Mouse (Mus musculus): ENCODE results near the gene Gm37419.

Gene Gm37419

DNA sequence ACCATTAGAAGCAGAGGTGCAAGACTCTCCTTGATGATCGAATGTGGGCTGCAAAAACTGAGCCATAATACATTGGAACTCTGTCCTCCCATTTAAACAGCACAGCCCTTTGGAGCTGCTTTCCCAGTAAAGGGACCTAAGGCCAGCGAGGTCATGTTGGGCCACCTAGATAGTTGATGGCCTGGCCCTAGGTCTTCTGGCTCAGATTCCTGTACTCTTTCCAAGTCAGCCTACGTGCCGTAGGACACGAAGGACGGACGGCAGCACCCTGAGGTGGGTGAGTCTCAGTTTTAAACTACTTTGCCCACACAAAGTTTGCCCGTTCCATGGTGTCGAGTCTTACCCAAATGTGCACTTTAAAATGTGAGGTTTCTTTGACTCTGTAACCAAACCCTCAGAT, 8.8 kb upstream of the Gm37419 start:
- DNase-seq (ENCODE audit: extremely low spot score, low read depth, low spot score): no peak

DNA sequence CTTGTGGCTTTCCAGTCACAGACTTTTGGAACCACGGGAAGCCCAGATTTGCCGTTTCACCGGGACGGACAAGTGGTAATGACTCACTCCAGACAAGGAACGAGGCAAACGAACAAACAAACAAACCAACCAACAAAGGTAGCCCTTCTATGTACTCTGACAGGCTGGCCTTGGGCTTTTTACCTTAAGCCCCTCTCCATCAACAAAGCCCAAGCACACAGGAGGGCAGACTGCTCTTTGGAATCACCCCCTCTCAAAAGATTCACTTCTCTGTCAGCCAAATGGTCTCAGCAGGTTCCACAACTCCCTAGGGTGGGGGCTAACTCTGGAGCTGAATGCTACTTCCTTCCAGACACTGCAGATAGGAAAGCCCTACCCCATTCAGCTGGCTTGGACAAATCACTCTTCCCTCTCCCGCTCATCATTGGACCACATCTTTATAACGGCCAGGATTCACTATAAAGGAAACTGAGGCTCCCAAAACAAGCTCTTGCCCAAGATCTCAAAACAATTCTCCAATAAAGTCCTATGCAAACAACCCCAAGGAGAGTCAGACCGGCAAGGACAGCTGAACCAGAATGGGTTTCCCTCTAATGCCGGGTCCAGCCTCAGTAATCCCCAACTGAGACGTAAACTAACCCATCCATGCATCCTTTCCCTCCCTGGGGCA, 7.9 kb upstream of the Gm37419 start:
- no peak for DNase-seq (ENCODE audit: extremely low spot score, low read depth, low spot score)

GRCm38 (mm10) chr16:23980991-23981720, 7.1 kb upstream of the Gm37419 start:
- DNase-seq (ENCODE audit: extremely low spot score, low read depth, low spot score): no peak

DNA sequence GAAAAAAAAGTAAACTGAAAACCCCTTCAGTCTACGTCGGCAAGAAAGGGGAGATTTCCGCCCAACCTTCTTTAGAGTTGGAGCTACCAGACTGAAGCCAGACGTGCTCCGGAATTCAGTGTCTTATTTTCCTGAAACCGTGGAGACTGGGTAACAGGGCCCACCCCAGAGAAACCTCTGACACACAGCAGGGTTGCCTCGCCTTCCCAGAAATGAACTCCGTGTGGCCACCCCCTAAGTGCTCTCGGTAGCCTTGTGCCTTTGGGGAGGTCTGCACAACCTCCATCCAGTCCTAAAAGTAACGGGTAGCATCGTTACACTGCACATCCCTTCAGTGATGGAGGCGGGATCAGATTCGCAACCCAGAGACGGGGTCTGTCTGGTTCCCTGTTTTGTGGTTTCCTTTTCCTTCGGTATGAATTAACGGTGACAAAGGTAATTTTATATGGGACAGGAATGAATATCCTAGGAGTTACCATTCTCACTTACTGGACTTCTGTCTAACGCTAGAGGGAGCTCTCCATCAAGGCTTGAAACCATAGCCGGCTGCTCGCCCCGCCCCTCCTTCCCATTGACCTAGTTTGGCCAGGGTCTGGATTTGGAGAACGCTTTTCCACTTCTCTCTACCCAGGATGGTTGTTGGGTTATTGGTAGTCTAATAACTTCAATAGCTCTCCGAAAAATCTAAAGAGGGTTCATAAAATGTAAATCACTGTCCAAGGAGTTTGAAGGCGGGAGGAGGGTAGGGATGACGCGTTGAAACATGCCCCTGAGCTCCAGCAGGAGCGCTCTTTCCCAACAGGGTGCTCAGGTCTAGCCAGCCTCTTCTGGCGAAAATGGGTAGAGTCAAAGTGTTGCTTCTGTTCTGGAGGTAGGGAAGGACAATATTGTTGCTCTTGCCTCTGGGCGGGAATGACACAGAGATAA, 6.1 kb upstream of the Gm37419 start:
- peak; percentile 88 for DNase-seq (ENCODE audit: extremely low spot score, low read depth, low spot score)

GRCm38 (mm10) chr16:23982891-23983588, 5.2 kb upstream of the Gm37419 start:
- DNase-seq (ENCODE audit: extremely low spot score, low read depth, low spot score): no peak

DNA sequence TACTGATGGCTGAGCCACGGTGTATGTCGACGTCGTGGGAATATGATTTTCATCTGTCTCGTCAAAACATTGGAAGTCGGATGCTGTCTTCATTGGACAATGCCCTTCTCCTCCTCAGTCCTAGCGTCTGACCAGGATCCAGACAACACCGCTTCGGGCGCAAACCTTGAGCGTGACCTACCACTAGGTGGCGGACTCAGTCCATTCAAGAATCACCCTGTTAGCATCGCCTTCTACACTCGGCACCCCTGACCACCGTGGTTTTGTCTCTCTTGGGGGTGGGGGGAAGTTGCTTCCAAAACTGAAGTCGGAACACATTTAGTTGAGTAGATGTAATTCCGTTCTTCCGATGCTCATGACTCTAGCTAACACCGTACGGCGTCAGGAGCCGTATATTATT, 4.1 kb upstream of the Gm37419 start:
- DNase-seq (ENCODE audit: extremely low spot score, low read depth, low spot score): peak; percentile 86

DNA sequence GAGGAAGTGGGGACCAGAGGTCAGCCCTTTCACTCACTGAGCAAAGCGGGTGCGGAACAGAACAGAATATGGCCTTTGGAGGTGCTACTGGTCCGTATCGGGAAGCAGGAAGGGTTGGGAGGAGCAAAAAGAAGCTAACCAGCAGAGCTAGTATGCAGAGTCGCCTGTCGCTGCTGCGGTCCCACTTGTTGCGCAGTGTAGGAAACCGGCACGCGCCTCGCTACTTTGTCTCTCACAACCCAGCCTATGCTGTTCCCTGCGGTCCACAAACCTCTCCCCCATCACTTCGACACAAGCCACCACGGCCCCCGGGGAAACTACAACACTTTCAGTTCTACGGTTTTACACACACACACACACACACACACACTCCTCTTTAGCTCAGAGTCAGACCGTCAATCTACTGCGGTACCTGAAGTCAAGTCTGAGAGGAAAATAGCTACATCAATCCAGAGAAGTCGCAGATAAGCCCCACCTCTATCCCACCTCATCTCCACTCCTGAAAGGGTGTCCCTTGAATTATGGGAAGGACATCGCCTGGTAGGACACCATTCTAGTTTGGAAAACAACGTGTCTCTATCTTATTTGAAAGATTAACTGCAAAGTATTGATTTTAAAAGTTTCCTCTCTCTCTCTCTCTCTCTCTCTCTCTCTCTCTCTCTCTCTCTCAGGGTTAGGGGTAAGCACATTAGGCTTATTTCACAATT, 3.4 kb upstream of the Gm37419 start:
- DNase-seq (ENCODE audit: extremely low spot score, low read depth, low spot score): no peak

- DNase-seq (ENCODE audit: extremely low spot score, low read depth, low spot score): no peak
Measured at GRCm38 (mm10) chr16:23985467-23985861, 2.8 kb upstream of the Gm37419 start.

DNA sequence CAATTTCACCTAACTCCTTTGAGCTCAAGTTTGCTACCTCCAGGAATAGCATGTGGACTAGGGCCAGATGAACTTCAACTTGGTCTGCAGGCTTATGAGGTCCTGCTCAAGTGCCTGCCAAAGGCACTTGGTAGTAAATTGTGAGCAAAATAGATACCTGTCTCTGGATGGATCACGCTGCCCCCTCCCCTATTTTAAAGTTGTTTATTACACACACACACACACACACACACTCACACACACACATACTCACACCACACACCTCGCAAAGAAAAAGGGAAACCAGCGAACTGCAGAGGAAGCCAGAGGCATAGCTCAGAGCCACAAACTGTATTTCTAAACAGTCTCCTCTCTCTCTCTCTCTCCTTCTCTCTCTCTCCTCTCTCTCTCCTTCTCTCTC, 2.1 kb upstream of the Gm37419 start:
- DNase-seq (ENCODE audit: extremely low spot score, low read depth, low spot score): no peak

- DNase-seq (ENCODE audit: extremely low spot score, low read depth, low spot score): no peak
Measured at GRCm38 (mm10) chr16:23986871-23987270, 1.4 kb upstream of the Gm37419 start.

DNA sequence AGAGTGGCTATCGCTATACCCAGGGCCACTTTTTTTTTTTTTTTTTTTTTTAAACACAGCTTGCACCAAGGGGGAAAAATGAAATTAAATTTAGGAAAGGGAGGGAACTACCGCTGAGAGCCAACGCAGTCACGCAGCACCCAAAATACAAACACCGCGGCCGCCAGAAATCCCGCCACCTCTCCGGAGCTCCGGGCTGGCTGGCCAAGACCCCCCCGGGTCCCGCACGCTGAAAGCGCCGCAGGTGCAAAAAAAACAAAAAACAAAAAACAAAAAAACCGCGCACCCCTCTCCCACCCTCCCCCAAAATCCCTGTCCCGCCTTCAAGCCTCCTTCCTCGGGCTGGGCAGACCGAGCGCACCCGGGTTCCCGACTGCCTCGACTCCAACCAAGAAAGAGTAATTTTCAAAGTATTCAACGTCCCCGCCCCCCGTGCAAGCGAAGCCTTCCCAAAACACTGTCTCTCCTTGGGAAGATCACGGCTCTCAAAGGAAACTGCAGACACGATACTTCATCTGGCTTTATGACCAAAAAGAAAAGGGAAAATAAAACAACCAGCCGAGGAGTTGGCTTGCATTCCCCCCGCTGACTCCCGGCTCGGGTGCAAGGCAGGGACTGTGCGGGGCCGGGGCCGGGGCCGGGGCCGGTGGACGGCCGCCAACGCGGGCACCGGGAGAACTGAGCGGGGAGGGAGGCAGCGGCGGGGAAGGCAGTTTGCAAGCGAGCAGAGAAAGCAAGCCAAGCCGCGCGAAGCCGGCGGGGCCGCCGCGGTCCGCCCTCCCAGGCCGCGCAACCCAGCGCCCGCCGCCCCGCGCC, 733 bp upstream of the Gm37419 start:
- no peak for DNase-seq (ENCODE audit: extremely low spot score, low read depth, low spot score)

DNA sequence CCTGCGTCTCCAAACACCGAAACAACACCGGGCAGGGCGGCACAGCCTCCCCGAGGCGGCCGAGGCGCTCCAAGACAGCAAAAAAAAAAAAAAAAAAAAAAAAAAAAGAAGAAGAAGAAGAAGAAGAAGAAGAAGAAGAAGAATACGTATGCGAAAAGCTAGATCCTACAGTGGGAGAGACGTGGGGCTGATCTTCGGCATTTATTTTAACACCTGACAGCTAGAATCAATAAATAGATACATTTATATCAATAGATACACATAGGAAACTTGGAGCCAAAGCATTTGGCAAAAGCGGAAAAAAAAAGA, 171 bp upstream of the Gm37419 start:
- DNase-seq (ENCODE audit: extremely low spot score, low read depth, low spot score): no peak

GRCm38 (mm10) chr16:23989209-23990160, 1.2 kb downstream of the Gm37419 start:
- DNase-seq (ENCODE audit: extremely low spot score, low read depth, low spot score): no peak

GRCm38 (mm10) chr16:23990161-23990970, 2.1 kb downstream of the Gm37419 start:
- DNase-seq (ENCODE audit: extremely low spot score, low read depth, low spot score): no peak

- DNase-seq (ENCODE audit: extremely low spot score, low read depth, low spot score): no peak
Measured at GRCm38 (mm10) chr16:23991170-23991569, 2.9 kb downstream of the Gm37419 start.

- no peak for DNase-seq (ENCODE audit: extremely low spot score, low read depth, low spot score)
Measured at GRCm38 (mm10) chr16:23991846-23992580, 3.7 kb downstream of the Gm37419 start.

Data from hindlimb bud, embryonic 11.5 days (tissue).